Mouse (Mus musculus): Measurements from ENCODE around the gene Map4k3.
"Not testable (repeated sequence)": the region's sequence is repeated elsewhere in the genome, so short reads cannot be mapped to it uniquely, and the experiment has no call there.

DNA sequence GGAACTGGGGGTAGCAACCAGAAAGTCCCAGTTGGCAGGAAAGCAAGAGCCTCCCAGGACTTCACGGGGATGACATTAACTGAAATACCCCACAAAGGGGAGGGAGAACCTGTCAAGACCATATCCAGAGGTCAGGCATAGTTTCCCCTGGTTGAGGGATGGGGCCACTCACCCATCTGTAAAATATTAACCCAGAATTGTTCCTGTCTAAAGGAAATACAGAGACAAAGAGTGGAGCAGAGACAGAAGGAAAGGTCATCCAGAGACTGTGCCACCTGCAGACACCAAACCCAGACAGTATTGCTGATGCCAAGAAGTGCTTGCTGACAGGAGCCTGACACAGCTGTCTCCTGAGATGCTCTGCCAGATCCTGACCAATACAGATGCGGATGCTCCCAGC is 196.9 kb downstream of the Map4k3 start:
- not testable (repeated sequence) for TF ChIP-seq CTCF (IDR thresholded peaks at IDR 0.05; ENCODE audit: low read depth, low read length); POLR2A (IDR thresholded peaks at IDR 0.05; ENCODE audit: extremely low read depth, insufficient read depth, low read length)

Data from liver, adult 2 months (tissue).